Mouse (Mus musculus): ENCODE measurements around the gene Gabarap. TPM values are rescaled to one million over a fixed set of nuclear protein-coding genes. Genes with fewer than 3 reads are reported as not detected.
A peak's percentile ranks its signal among the peaks of the same experiment; 100 is the strongest.

The Gabarap gene
- total RNA-seq, 2 experiments from 2014 or later: 194 to 232 TPM

DNA sequence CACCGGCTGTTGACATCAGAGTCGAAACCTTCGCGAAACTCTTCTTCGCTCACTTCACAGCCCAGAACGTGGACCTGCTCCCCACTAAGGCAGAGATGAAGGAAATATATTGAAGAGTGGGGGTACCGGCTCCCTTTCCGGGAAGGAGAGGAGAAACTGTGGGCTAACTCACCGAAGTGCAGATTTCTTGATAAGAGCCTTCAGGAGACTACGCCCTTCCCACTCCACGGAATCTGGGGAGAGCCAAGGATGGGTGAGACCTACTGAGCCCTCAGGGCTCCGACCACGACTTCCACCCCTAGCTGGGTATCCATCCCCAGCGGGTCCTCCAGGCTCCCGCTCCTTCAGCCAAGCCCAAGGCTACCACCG, 11.1 kb upstream of the Gabarap start:
- DNase-seq: no peak
- no peak for TF ChIP-seq CTCF (IDR thresholded peaks at IDR 0.05)
- intact Hi-C loops (cut with DNase I): loop anchor here (2.0 kb wide), 1 partner anchor 29 kb away; no protein-coding TSS in a partner anchor
- Histone ChIP-seq H3K4me3 (peak overlapping the region; percentile 92), H3K27ac (peak overlapping the region; percentile 99)

DNA sequence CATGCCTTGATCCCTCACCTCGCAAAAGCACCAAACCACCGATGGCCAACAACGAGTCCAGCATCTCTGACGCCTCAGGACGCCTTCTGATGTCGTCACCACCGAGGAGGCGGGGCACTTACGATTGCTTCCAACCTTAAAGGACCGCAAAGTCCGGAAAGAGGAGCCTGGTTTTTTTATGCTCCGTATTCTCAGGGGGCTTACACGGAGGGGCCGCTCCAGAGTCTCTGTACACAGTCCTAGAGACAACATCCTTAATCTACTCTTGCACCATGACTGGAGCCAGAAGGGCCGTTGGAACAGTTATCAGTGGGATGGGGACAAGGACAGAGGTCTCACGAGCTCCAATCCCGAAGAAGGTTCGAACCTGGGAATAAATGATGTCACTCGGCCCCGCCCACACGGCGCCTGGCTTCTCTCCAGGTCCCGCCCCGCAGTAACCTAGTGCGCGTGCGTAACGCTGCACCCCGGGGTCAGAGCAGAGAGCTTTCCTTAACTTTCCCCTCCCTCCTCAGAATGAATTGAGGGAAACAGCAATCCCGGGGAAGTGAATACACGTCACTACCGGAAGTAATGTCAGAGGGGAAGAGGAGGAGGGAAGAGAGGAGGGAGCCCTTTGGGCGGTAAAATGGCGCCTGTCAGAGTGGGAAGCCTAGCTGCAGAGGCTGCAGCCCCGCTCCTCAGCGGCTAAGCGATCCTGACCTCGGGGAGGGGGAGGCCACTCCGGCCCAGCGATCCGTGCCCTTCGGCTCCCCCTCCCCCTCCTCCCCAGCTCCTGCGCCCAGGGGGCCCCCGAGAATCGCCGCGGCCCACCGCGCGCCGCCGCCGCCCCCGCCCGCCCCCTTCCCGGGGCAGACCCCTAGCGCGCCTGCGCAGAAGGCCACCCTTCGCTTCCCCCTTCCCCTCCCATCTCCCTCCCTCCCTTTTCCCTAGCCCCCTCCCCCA, 10.5 kb upstream of the Gabarap start:
- no peak for TF ChIP-seq CTCF (IDR thresholded peaks at IDR 0.05)
- intact Hi-C loops (cut with DNase I): no loop called here
- H3K27ac ChIP-seq: peak overlapping the region; percentile 99
- peak; percentile 95 for DNase-seq
- H3K4me3 ChIP-seq: peak overlapping the region; percentile 92

DNA sequence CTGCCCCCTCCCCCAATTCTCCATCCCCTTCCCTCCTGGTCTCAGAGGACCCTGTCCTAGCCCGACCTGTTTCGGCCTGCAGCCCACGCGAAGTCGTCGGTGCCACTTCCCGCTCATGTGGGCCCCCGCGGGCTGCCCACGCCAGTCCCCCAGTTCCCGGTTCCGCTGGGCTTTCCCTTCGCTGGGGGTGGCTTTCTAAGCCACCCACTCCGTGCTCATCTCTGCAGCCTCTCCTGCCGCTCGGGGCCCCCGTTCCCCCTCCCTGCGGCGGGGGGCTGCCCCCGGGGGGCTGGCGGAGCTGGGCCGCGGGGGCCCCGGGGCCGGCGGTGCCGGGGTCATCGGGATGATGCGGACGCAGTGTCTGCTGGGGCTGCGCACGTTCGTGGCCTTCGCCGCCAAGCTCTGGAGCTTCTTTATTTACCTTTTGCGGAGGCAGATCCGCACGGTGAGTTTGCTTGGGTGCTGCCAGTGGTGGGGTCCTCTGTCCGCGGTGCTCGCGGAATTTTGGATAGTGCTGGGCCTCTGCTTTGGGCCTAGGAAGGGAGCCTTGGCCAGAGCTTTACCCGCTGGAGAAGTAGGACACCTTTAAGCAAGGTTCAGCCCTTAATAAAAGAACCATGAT, 9.7 kb upstream of the Gabarap start, which contains the start of gene Ctdnep1:
TSS of gene Ctdnep1 (plus strand) at position 16 of the 622 bp plus-strand sequence.
- DNase-seq: peak; percentile 64
- peak within 1 kb of the TSS; percentile 92 for H3K4me3 ChIP-seq
- intact Hi-C loops (cut with DNase I): no loop called here
- no peak for TF ChIP-seq CTCF (IDR thresholded peaks at IDR 0.05)
- H3K27ac ChIP-seq: peak within 1 kb of the TSS; percentile 99

DNA sequence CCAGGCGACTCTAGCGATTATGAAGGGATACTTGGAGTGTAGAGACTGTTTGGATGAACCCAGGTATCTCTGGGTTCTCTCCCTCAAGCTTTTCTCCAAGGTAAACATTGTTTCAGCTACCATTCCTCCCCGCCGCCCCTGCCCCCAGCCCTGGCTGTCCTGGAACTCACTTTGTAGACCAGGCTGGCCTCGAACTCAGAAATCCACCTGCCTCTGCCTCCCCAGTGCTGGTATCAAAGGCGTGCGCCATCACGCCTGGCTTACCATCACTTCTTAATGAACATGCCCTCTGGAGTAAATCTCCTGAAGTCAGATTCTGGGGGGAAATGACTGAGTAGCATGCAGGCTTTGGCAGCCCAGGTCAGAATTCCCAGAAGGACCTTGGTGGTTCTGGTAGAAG, 8.7 kb upstream of the Gabarap start, which contains the start of gene Elp5:
TSS of gene Elp5 (minus strand) at position 293 of the 400 bp plus-strand sequence.
- intact Hi-C loops (cut with DNase I): no loop called here

DNA sequence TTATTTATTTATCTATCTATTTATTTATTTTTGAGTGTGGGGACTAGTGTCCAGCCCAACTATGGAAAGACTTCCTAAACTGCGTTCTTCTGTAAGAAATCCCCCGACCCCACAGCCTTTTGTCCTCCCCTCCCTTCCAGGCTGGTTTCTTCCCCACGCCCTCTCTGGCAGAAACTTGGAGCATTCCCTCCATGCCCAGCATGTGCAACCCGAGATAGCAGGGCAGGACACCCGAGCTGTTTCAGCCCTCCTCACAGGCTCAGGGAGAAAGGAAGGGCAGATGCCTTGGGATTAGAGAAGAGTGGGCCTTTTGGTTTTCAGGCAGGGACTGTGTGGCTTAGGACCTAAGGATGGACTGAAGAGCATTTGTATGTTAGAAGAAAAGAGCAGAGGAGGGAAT, 8.1 kb upstream of the Gabarap start:
- intact Hi-C loops (cut with DNase I): no loop called here
- DNase-seq: peak; percentile 84
- Histone ChIP-seq H3K4me3 (peak overlapping the region; percentile 92), H3K27ac (peak overlapping the region; percentile 99)
- TF ChIP-seq CTCF (IDR thresholded peaks at IDR 0.05): no peak

More for the DNA sequence above, 8.7 kb upstream of the Gabarap start, which contains the start of gene Elp5:
- H3K4me3 ChIP-seq: peak within 1 kb of the TSS; percentile 92
- TF ChIP-seq CTCF (IDR thresholded peaks at IDR 0.05): no peak
- H3K27ac ChIP-seq: peak within 1 kb of the TSS; percentile 99
- no peak for DNase-seq

DNA sequence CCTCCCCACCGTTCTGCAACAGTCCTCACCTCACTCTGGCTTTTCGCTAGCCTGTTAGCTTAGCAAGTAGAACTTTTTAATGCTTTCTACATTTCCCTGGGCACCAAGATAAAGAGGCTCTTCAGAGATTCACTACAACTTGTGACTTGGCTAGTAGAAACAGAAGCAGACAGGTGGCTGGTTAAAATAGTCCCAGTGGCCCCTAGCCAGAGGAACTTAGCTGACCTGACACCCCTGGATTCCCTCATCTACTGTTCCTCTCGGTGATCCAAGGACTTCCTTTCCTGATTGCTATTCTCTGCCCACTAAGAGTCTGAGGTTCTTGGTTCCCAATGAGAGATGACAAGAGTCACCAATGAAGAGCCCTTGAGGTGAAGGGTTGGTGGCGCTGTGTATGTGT, 7.6 kb upstream of the Gabarap start:
- TF ChIP-seq CTCF (IDR thresholded peaks at IDR 0.05): no peak
- intact Hi-C loops (cut with DNase I): no loop called here
- Histone ChIP-seq H3K4me3 (peak overlapping the region; percentile 92), H3K27ac (peak overlapping the region; percentile 99)
- peak; percentile 78 for DNase-seq

DNA sequence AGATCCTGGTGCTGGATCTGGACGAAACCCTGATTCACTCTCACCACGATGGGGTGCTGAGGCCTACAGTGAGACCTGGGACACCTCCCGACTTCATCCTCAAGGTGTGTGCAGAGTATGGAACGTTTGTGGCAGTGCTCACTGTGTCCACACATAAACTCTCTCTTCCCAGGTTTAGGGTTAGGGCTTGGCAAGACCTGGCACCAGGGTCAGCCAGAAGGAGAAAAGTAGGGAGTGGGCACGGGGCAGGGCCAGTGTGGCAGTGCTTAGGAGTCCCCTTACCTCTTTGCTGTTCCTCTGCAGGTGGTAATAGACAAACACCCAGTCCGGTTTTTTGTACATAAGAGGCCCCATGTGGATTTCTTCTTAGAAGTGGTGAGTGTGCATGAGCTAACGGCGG, 6.5 kb upstream of the Gabarap start:
- Histone ChIP-seq H3K27ac (peak overlapping the region; percentile 99), H3K4me3 (peak overlapping the region; percentile 92)
- DNase-seq: no peak
- intact Hi-C loops (cut with DNase I): no loop called here
- no peak for TF ChIP-seq CTCF (IDR thresholded peaks at IDR 0.05)

DNA sequence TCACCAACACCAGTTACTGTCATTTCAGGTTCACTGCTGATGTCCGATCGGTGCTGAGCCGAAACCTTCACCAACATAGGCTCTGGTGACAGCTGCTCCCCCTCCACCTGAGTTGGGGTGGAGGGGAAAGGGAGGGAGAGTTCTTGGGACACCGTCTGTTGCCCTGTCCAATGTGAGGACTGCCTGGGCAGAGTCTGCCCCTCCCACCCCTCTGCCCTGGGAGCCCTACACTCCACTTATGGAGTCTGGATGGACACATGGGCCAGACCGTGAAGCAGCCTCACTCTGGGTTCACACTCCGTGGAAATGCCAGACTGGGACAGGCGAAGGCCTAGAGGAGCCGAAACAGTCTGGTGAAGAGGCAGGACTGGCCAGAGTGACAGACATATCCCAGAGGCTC, 994 bp upstream of the Gabarap start:
- Histone ChIP-seq H3K4me3 (peak overlapping the region; percentile 84; the same call in 1 of the 2 replicates), H3K27ac (peak overlapping the region; percentile 99)
- intact Hi-C loops (cut with DNase I): loop anchor here (10.0 kb wide), 3 partner anchors 325 to 655 kb away; partner anchors contain the start of genes Cd68, Kdm6b, Mpdu1 and Rnf167
- no peak for DNase-seq
- TF ChIP-seq CTCF (IDR thresholded peaks at IDR 0.05): no peak

DNA sequence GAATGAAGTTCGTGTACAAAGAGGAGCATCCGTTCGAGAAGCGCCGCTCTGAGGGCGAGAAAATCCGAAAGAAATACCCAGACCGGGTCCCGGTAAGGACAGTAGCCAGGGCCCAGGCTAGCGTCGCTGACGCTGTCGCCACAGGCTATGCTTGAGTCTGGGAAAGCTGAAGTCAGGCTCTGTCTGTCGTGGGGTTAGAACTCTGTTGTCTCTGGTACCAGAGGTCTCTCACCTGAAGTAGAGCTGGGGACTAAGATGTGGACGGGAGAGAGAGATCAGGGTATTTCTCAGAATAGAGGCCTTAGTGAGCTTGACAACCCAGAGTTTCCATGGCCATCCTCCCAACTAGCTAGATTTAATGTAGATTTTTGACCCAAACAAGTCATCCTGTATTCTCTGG, 768 bp downstream of the Gabarap start:
- TF ChIP-seq CTCF (IDR thresholded peaks at IDR 0.05): no peak
- intact Hi-C loops (cut with DNase I): loop anchor here (10.0 kb wide), 3 partner anchors 327 to 653 kb away; partner anchors contain the start of genes Cd68, Kdm6b, Mpdu1 and Rnf167
- H3K4me3 ChIP-seq: peak overlapping the region; percentile 84
- H3K27ac ChIP-seq: peak overlapping the region; percentile 99
- DNase-seq: no peak

DNA sequence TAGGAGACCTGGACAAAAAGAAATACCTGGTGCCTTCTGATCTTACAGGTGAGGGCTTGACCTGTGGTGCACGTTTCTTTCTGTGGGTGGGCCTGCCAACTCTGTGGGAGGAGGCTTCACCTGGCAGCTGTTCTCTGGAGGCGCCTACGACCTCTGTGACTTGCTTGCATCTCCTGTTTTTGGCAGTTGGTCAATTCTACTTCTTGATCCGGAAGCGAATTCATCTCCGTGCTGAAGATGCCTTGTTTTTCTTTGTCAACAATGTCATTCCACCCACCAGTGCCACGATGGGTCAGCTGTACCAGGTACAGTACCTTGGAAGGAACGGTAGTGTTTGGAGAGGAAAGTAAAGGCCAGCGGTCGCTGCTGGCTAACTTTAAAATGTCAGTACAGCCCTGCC, 1.5 kb downstream of the Gabarap start:
- intact Hi-C loops (cut with DNase I): loop anchor here (10.0 kb wide), 3 partner anchors 328 to 652 kb away; partner anchors contain the start of genes Cd68, Kdm6b, Mpdu1 and Rnf167
- H3K4me3 ChIP-seq: peak overlapping the region; percentile 84
- TF ChIP-seq CTCF (IDR thresholded peaks at IDR 0.05): no peak
- no peak for DNase-seq
- peak overlapping the region; percentile 99 for H3K27ac ChIP-seq

DNA sequence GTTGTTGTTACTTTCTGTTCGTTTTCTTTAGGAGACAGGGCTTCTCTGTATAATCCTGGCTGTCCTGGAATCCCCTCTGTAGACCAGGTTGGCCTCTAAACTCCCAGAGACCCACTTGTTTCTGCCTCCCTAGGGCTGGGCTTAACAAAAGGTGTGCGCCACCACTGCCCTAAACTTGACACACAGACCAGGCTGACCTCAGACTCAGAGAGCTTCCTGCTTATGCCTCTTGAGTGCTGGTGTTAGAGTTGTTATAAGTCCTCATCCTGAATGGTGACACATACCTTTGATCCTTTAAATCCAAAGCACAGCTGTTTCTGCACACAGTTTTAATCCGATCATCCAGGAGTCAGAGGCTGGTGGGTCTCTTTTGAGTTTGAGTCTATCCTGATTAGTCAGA, 2.0 kb downstream of the Gabarap start:
- intact Hi-C loops (cut with DNase I): loop anchor here (10.0 kb wide), 3 partner anchors 328 to 652 kb away; partner anchors contain the start of genes Cd68, Kdm6b, Mpdu1 and Rnf167
- H3K4me3 ChIP-seq: peak overlapping the region; percentile 84
- no peak for TF ChIP-seq CTCF (IDR thresholded peaks at IDR 0.05)
- DNase-seq: no peak
- peak overlapping the region; percentile 99 for H3K27ac ChIP-seq

DNA sequence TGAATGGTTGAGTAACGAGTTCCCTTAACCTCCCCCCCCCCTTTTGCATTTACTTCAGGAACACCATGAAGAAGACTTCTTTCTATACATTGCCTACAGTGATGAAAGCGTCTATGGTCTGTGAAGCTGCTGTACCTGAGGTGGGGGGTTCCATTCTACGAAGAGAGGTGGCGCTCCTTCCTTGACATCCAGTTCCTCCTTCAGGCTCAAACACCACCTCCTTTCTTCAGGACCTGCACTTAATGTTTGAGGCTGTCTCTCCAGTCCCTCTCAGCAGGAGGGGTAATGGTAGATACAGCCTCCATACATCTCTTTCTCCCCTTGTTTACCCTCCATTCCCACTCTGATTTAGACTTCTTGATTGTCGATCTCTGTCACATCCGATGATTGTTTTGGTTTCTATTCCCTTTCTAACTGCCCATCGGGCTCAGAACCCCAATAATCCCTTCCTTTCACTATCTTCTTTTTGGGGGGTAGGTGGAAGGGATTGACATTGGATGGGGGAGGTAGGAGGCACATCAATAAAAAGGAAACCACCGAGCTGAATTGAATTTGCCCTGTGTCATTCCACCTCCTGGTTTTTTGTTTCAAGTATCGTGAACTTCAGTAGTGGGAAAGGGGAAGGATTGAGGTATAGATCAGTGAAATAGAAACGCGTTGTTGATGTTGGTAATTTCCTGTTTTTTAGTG, 3.6 kb downstream of the Gabarap start:
- TF ChIP-seq CTCF (IDR thresholded peaks at IDR 0.05): peak; percentile 1; the same call in 1 of the 2 replicates
- intact Hi-C loops (cut with DNase I): loop anchor here (10.0 kb wide), 3 partner anchors 330 to 650 kb away; partner anchors contain the start of genes Cd68, Kdm6b, Mpdu1 and Rnf167
- H3K27ac ChIP-seq: peak overlapping the region; percentile 100
- DNase-seq: no peak
- H3K4me3 ChIP-seq: peak overlapping the region; percentile 98
